Mouse (Mus musculus) right cerebral cortex, postnatal 25 days (tissue): ENCODE results near the gene Slc35f3.
"Not testable (repeated sequence)": the region's sequence is repeated elsewhere in the genome, so short reads cannot be mapped to it uniquely, and the experiment has no call there.

Experiments used
- DNase-seq: peaks from one replicate; pipeline ENCODE4 v3.0.0; 2022

Gene Slc35f3

DNA sequence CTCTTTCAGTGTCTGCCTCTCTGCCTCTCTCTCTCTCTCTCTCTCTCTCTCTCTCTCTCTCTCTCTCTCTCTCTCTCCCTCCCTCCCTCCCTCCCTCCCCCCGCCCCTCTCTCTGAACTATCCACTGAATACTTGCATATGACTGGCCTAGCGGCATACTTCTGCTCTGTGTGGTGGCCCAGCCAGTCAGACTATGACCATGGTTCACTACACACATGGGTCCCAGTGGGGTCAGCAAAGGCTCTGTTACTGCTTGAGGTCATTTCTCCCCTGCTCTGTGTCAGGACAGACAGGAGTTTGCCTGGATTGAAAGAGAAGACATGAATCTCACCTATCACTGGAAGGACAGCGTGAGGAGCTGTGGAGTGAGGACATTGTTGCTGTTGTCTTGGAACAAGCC is 40.5 kb downstream of the Slc35f3 start:
- DNase-seq: no peak

DNA sequence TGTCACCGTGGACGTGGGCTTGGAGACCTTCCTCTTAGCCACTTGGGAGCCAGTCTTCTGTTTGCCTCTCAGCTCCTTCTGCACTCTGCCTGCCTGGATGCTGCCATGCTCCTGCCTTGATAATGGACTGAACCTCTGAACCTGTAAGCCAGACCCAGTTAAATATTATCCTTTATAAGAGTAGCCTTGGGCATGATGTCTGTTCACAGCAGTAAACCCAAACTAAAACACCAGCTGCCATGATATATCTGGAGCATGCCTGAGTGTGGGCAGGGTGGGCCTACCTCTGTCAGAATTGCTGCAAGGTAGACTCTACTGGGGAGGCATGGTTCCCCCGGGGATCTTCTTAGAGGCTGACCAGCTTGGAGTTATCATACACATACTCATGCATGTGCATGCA is 41.0 kb downstream of the Slc35f3 start:
- no peak for DNase-seq

DNA sequence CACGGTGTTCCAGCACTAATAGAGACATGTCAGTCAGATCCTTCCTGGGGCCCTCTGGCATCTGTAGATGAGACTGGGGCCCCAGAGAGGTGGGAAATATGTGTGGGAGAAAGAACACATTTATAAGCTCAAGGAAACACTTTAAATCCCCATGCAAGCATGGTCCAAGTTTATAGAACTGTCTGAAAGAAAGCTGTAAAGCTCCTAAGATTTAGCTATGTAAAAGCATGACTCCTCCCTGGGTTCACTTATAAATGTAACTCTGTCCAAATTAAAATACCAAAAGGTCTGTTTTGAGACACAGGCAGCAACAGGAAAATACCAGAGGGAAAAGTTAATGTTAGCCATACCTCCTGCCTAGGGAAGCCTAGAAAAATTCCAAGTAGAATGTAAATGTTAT is 42.8 kb downstream of the Slc35f3 start:
- DNase-seq: no peak

DNA sequence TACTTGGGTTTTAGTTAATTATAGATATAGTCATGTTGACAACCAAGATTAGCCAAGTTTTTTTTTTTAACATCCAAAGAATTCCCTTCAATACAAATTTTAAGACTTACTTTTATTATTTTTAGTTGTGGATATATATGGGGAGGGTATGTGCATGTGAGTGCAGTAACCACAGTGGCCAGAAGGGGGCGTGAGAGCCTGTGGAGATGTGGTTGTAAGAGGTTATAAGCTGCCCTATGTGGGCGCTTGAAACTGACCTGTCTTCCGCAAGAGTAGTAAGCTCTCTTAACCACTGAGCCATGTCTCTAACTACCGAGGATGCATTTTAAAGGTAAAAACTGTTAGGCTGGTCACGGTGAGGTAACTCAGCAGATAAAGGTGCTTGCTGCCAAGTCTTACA is 45.1 kb downstream of the Slc35f3 start:
- DNase-seq: no peak

DNA sequence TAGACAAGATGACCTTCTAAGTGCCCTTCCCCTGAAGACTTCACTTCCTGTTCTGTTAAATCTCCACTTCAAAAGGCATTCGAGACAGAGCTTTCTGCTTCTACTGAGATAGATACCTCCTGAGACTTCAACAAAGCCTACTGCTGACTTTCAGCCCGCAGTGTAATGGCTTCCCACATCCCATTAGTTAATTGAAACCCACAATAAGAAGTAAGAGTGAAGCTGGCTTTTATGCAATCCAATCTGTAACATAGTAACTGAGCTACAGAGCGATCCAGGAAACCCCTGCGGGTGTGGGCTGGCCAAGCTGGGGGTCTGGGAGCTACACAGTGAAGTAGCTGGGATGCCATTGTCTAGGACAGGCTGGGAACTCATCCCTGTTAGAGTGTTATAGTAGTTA is 46.7 kb downstream of the Slc35f3 start:
- DNase-seq: no peak

DNA sequence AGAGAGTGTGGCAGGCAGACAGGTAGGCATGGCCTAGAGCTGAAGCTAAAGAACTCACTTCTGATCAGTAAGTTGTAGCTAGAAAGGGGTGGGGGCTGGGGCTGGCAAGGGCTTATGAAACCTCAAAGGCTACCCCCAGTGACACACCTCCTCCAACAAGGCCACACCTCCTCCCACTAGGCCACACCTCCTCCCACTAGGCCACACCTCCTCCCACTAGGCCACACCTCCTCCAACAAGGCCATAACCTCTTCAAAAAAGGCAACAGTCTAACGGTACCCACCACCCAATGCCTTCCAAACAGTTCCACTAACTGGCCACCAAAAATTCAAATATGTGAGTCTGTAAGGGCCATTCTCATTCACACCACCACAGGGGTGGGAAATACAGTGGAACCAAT is 54.9 kb downstream of the Slc35f3 start:
- DNase-seq: no peak

DNA sequence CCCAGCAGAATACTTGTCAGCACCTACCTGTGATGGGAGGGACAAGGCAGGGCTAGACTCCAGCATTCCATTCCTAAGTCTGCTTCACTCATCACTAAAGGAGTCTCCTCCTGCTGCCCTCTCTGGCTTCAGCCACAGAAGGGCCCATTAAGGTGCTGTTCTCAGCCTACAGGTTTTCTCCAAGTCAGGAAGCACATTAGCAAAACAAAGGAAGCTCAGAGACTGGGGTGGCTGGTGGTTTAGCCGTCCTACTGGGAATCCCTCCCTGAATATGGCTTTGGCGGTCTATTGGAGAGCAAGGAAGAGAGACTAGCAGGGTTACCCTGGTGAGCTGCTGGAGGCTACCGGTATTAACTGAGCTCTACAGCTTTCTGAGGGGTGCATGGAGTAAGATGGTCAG is 59.6 kb downstream of the Slc35f3 start:
- DNase-seq: no peak

DNA sequence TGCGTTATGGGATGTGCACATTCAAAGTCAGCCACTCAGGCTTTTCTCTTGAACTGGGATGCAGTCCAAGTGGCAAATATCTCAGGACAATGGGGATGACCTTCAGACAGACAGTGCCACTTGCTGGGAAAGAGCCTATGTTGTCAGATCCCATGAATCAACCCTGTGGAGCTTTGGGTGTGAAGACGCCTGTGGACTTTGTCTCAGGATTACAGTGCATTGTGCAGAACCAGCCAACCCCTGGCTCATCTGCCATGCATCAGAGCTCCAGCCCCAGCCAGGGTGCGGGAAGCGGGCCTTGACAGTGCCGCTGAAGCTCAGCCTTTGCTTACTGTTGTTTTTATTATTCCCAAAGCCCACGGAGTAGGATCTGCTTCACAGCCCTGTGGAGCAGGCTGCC is 60.9 kb downstream of the Slc35f3 start:
- DNase-seq: no peak

DNA sequence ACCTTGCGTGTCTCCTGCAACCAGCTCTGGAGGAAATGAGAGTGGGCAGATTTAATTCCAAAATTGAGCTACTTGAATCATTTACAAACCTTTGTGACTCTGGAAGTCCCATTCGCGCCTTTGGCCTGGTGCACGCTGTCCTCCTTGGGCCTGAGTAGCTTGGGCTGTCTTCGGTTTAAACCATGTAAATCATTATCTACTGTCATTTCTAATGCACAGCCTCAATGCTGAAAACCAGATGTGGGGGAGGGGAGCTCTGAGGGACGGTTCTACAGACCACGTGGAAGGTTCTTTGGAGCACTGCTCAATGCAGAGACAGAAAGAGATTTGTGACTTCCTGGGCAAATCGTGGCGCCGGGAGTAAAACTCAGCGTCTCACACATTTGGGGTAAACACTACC is 61.7 kb downstream of the Slc35f3 start:
- no peak for DNase-seq

DNA sequence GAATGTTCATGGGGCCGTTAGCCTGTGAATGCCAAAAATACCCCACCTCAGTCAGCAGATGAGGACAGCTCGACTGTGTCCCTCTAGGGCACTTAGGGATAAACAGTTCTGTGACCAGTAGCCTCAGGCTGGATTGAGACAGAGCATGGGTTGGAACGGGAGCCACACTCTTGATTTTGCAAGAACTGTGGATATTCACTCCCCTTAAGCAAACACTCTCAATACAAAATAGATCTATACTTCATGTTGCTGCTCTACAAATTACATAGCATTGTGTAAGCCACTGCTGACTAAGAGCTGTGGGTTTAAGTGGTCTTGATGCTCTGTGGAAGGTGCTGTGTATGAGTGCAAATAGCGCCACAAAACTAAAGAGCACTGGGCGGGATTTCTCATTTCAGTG is 62.3 kb downstream of the Slc35f3 start:
- DNase-seq: no peak

DNA sequence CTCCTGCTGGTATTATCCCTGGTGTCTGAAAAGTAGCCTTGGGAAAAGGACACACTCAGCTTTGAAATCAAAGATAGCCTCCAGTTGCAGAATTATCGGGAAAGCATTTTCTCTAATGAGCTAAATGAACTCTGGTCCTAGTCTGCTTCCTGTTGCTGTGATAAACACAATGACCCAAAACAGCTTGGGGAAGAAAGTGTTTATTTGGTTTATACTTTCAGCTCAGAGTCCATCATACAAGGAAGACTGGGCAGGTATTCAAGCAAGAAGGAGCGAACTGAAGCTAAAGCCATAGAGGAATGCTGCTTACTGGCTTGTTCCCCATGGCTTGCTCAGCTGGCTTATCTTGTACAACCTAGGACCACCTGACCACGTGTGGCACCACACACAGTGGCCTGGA is 67.9 kb downstream of the Slc35f3 start:
- no peak for DNase-seq

DNA sequence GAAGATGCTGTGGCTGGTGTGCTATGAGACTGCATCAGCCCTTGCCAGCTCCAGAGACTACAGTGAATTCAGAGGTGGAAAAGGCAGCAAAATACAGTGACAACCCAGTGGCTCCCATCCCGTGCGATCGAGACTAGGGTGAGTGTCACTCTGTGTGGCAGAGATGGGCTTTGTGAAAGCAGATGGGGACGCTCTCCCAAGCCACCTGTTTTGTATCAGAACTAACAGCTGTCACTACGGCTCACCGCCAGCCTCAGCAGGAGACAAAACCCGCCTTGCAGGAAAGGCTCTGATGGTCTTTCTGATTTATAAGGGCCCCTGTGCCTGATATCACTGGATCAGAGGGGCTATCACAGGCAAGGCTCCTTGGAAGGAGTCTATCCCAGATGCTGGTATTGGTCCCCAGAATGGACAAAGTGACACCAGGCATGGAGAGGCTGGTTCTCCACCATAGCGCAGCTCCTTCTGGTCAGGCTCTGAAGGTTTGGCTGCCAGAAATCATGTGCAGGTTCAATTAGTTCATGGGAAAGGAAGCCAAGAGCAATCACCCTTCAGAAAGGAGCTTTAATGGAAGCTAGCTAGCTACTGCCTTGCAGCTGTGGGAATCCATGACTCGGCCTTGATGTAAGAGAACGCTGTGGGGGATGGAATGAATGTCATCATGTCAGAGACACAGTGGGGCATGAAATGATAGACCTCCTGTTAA is 70.1 kb downstream of the Slc35f3 start:
- no peak for DNase-seq

DNA sequence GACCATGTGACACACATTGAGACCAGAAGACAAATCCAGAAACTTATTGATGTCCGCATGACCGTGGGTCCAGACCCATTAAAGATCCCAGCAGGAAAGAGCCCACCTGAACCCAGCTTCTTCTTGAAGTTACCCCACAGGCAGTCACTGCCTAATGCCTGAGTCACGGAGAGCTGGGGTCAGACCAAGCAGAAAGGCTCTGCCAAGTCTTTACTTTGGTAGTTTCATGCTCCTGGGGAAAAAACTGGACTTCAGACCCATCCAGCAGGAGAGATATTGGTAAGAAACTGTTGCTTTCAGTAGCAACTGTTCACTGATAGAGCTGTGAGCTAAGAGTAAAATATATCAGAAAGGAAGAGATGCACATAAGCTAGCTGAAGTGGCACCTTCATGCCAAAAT is 73.5 kb downstream of the Slc35f3 start:
- no peak for DNase-seq

DNA sequence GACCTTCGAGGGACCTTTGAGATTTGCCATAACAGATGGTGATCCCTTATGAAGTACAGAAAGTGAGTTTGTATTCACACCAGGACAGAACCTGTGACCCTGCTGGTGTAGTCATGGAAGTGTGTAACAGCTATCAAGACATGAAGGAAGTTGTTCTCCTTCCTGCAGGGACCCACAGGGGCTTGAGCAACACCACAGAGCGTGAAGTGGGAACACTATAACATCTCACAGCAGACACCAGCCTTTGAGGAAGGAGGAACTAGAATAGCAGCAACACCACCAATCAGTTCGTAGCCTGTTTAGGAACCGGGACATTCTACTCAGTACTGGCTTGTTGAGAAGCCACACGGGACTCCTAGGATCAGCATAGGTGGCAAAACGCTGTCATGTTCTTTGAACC is 81.2 kb downstream of the Slc35f3 start:
- no peak for DNase-seq

DNA sequence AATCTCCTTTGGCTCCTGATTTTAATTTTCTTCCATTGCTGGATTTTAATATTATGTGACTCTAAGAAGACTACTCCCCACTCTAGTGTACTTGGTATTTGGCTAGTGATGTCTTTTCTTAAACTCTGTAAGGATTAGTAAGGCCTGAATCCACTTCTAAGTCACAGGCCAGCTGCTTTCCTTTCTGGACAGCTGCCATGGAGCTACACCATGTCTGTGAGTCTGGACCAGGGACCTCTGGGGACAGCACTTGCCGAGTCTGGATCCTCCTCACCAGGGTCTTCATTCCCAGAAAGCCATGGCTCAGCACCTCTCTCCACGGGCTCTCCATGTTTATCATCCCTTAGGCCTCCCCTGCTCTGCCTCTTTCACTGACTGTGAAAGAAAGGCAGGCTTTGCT is 81.8 kb downstream of the Slc35f3 start:
- no peak for DNase-seq

DNA sequence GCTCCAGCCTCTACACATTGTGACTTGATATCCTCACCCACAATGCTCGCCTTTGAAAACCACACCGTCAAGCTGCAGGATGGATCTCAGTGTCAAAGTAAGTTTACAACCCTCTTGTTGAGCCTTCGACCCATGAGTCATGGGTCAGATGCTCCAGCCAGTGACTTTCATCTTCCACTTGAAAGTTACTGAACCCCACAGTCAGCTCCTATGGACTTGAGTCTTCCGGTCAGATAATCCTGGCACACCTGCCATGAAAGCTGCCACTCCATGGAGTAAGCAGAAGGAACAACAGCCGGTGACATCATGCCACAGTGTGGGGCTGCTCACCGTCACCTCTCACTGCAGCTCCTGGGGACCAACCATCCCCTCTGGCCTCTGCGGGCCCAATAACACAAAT is 82.9 kb downstream of the Slc35f3 start:
- no peak for DNase-seq

DNA sequence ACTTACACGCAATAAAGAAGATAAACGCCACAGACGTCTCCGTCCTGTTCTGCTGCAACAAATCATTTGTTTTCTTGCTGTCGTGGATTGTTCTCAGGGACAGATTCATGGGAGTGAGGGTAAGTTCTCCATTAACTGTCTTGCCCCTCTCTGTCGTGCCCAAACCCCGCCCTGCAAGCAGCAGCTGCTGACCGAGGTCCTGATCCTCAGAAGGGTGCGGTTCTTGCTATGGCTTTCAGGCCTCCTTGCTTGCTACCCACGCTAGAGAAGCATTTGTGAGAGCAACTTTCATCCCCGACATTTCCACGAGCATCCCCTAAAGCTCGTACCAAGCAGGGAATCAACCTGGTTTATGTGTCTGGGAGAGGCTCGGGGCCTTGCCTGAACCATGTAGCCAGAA is 83.9 kb downstream of the Slc35f3 start:
- DNase-seq: no peak

DNA sequence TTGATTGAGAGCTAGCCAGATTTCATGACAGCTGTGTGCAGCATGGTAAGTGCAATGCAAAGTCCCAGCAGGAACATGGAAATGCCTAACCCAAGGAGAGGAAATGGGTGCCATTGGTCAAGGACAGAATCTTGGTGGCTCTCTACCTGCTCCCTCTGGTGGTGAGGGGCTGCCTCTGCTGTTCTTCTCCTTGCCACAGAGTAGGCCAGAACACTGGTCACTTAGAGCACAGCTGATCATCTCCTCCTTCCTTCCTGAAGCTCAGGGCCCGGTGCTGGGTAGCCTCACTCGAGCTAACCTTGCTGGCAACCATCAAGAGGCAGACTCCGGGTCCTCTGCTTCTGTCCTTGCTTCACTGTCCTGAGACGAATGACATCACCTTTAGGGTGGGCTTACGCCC is 84.4 kb downstream of the Slc35f3 start:
- DNase-seq: peak; percentile 43

DNA sequence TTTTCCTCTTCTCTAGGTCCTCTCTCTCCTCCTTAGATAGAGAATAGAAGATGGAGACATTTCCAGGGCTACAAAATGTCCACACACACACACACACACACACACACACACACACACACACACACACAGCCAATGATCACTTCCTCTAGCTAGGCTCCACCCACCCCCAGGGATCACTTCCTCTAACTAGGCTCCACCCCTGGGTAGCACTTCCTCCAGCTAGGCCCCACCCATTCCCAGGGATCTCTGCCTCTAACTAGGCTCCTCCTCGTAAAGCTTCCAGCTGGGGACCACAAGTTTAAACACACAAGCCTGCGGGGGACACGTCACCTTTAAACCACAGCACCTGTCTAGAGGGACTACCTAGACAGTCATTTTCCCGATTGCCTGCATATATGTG is 89.2 kb downstream of the Slc35f3 start:
- DNase-seq: no peak

DNA sequence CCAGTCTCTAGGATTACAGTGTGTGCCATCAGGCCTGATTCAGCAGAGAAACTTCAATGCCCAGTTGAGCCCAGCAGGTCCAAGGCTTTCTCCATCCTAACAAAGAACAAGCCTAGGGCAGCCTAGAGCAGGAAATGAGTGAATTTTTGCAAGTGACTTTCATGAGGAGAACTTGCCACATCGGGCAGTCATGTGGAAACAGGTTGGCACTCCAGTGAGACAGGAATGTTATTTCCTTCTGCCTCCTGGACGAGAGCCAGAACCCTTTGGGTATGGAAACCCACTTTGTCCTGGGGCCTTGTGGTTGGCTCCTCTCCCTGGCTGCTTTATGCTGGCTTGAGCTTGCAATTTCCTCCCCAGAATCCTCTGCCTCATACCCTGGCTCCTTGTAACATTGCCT is 93.2 kb downstream of the Slc35f3 start:
- no peak for DNase-seq

DNA sequence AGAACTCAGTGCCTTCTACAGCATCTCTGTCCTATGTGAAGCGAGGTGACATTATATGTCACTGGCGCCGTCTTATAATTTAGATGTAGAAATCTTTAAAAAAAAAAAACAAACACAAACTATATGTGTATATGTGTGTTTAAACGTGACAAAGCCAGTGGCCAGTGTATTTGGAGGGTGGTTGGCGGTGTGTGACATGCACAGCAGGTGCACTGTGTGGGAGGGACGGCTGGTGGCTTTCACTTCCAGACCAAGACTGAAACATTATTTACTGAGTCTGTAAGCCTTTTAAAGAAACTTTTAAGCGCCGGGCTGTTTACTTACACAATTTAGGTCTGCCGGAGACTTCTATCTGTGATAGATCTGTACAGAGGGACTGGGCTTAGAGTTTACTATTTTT is 97.0 kb downstream of the Slc35f3 start:
- no peak for DNase-seq

DNA sequence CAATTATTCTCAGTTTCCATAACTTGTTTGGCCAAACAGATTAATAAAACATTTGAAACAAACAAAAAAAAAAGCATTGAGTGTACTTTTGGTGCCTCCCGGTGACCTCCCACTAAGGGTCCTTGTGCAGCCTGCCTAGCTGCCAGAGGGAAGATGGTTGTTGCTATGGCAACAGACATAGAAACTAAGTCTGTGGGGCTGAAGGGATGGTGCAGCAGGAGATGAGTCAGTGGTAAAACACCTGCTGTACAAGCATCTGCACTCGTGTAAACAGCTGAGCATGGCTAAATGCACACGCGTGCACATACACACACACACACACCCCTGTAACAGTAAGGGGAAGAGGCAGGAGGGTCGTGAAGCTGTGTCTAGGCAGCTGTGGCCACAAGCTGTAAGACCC is 97.6 kb downstream of the Slc35f3 start:
- no peak for DNase-seq

DNA sequence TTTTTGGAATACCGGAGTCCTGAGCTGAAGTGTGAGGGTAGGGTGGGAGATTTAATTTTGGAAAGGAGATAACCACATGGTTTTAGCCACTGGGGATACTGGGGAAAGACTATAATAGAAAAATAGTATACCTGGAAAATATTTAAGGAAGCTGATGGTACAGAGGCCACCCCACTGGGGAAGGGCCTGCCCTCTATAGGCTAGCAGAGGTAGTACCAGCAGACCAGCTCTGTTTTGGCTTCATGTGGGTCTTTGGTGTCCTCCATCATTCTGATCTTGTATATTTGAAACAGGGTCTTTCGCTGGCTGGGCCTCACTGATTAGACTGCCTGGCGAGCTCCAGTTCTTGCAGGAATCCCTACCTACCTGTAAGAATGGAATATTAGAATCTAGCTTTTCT is 100.0 kb downstream of the Slc35f3 start:
- no peak for DNase-seq

DNA sequence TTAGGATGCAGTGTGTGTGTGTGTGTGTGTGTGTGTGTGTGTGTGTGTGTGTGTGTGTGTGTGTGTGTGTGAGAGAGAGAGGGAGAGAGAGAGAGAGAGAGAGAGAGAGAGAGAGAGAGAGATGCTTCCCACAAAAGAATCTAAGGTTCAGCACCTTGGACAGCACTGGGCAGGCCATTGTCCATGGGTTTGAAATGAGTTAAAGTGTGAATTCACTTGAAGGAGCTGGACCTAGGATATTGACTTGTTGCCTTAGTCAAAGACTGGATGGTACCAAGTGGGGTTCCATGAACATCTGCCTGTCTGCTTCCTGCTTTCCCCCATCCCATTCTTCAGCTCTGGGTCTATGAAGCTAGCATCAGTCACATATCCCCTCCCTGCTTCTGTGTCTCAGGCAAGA is 106.2 kb downstream of the Slc35f3 start:
- DNase-seq: not testable (repeated sequence)

DNA sequence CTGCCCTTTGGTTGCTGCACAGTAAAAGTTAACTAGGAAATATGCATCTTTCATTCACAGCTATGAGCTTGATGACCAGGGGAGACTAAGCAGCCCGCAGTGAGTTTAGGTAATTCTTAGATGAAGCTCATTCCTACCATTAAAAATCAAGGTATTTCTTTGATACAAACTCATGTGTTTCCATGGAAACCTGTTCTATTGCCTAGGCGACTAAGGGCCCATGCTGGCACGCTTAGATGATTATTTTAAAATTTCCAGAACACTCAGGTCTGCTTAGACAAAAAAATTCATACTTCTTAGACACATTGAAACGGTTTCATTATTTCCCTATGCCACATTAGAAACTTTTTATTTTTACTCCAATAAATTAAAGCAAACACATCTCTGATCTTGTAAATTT is 106.7 kb downstream of the Slc35f3 start:
- DNase-seq: no peak

DNA sequence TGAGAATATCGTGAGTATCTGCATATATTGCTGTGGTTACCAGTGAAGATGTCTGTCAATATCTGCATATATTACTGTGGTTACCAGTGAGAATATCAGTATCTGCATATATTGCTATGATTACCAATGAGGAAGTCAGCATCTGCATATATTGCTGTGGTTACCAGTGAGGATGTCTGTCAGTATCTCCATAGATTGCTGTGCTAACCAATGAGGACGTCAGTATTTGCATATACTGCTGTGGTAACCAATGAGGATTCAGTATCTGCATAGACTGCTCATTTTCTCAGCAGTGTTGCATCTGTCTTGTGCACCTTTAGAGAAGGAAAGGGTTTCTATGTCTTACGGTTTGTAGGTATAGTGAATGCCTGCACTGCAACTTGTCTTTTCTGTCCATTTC is 122.5 kb downstream of the Slc35f3 start:
- DNase-seq: no peak
